Mouse (Mus musculus) liver, embryonic 14.5 days (tissue): Measurements from ENCODE around the gene 2610044O15Rik8.

Experiments
- CTCF ChIP-seq: IDR thresholded peaks from 2 replicates; pipeline ENCODE4 v1.5.1; 2016; ENCODE audit warnings: antibody characterized with exemption, low read depth, control low read depth
- EP300 ChIP-seq: IDR thresholded peaks from 2 replicates; pipeline ENCODE4 v1.6.1; 2016; ENCODE audit warnings: antibody characterized with exemption, low read depth

- no peak for TF ChIP-seq CTCF
- TF ChIP-seq EP300, result no peak
Observed at GRCm38 (mm10) chr8:129264296-129264695, 30.1 kb upstream of the 2610044O15Rik8 start.
